Mouse (Mus musculus) granulocyte monocyte progenitor cell, adult 5-6 weeks (primary cell): Measurements from ENCODE around the gene Podn. TPM values are rescaled to one million over a fixed set of nuclear protein-coding genes. Genes with fewer than 3 reads are reported as not detected.
"Not testable (repeated sequence)": the region's sequence is repeated elsewhere in the genome, so short reads cannot be mapped to it uniquely, and the experiment has no call there.

Experiments
- ATAC-seq: replicated peaks from 2 replicates; pipeline ENCODE4 v1.8.0; 2016; ENCODE audit warnings: mild to moderate bottlenecking, moderate TSS enrichment, inconsistent platforms; ENCODE audit not compliant: poor library complexity, severe bottlenecking
- total RNA-seq, 2 experiments: library from RNA; stranded (forward) in 1 of 2; stranded (reverse) in 1 of 2; fragments of 200-712, 200-1000 nt in 1 of 2; fragments of >200 nt in 1 of 2; fragmentation: Nextera tagmentation in 1 of 2; gene quantifications; 2 replicates each; pipeline ENCODE4 v1.2.3; 2014 to 2017

Gene Podn
- total RNA-seq (2014; fragmentation: Nextera tagmentation) (not detected in 2 replicates), total RNA-seq (2017) (not detected in 2 replicates)

DNA sequence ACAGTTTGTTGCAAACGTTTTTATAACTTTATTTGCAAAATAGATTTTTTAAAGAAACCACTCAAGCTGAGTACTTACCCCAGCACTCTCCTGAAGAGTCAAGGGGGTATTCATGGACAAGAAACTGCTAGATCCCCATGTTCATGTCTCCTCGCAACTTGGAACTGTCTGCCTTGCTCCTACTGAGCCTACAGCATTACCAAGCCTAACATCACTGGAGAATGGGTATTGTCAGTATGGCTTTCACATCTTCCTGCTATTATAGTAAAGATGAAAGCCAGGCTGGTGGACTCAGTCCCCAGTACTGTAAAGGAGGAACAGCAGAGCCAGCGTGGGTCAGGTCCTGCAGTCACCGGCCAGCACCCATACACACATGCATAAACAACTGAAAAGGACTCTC, at the start of gene Podn:
Podn (minus strand) TSS at position 101 of the 400 bp plus-strand sequence.
- ATAC-seq = no peak

DNA sequence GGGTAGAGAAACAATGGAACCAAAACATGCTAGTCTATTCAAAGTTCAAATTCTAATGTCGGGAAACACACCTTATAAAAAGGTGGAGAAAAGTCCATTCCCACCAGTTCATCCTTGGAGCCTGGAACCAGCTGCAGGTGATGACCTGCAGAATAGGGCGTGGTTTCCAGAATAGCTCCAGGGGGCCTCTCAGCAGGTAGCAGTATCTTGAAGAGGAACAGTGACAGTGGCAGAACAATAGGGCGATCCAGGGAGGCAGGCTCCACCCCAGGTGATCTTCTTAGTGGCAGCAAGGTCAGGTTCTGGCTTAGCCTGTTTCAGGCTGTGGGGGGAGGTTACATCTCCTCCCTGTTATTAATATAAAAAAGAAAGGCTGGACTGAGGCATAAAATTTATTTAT, 49.3 kb upstream of the Podn start:
- ATAC-seq = not testable (repeated sequence)

DNA sequence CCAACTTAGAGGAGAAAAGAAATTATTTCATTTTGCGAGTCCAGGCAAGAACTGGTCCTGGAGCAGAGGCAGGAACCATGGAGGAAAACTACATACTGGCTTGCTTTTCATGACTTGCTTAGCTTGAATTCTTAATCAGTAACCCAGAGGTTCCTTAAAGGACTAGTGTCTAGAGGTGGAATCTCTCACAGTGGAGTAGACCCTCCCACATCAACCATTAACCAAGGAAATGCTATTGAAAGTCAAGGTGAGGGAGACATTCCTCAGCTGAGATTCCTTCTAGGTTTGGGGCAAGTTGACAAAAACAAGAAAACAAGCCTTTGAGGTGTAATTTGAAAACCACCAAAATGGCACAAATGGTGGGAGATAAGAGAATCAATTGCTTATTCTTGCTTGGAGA, 48.6 kb upstream of the Podn start, which contains the start of gene Scp2:
Scp2 (minus strand) TSS at position 119 of the 400 bp plus-strand sequence.
- ATAC-seq = no peak

DNA sequence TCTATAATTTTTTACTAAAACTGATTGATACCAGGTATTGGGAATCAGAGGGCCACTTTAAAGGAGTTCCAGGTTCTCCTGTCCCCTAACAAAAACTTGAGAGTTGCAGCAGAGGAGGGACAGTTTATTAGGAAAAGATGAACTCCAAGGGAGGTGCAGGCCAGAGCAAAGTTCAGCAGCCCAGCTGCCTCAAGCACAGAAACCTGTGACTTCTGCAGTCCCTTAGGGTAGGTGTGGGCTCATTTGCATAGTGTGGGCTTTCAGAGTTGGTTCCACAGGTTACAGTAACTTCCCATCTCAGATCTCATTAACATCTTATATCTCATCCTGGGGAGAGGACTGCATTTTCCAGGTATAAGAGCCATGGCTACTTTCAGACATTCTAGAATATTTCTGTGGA, 47.5 kb upstream of the Podn start:
- ATAC-seq = no peak

DNA sequence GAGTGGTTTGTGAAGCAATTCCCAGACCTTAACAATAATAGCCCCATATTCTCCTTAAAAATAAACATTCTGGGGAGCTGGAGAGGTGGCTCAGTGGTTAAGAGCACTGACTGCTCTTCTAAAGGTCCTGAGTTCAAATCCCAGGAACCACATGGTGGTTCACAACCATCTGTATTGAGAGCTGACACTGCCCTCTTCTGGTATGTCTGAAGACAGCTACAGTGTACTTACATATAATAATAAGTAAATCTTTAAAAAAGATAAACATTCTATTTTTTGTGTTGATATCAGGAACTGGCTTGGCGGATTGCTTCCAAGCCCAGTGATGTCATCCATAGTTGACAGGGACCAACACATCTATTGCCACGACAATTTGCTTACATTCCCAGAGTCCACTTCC, 46.9 kb upstream of the Podn start:
- not testable (repeated sequence) for ATAC-seq

DNA sequence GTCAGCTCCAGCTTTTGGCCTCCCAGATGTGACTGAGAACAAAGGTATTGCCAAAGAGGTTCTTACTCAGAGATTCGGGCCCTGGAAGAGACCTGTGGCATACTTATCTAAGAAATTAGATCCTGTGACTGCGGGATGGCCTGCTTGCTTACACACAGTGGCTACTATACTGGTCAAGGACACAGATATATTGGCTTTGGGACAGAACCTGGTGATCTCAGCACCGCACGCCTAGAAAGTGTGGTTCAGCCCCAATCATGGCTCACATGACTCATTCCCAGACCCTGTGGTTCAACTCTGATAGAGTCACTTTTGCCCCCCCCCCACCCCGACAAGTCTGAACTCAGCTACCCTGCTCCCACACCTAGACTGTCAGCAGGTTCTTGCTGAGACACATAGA, 40.7 kb upstream of the Podn start:
- ATAC-seq = no peak

DNA sequence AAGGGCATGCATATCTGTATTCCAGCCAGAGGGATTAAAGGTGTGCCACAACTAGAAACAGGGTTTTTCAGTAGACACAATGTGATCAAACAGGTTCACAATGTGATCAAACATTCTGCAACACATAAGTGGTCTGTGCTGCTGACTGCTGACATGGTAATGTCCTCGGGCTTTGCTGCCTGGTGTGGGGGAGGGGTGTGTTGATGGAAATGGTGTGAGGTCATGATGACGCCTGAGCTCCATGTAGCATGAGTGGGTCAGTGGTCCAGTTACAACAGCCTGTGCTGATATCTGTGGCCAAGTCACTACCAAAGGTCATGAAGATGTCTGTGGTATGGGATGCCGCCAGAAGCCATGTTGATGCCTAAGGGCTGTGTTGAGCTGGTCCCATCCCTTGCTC, 34.2 kb upstream of the Podn start:
- no peak for ATAC-seq

DNA sequence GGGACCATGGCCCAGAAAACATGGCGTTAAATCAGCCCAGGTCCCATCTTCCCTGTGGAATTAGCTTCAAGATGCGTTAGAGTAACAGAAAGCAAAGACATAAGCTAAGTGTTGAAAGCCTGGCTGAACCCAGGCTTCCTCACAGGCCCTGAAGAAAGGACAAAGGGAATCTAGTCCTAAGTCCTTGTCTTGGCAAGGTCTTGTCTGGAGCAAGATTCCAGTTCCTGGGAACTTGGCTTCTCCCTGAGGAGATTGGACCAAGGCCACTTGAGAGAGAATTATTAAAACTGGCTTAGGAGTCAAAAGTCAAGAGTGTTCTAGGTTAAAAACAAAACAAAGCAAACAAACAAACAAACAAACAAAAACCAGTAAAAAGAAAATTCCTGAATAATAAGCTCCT, 32.1 kb upstream of the Podn start:
- no peak for ATAC-seq

DNA sequence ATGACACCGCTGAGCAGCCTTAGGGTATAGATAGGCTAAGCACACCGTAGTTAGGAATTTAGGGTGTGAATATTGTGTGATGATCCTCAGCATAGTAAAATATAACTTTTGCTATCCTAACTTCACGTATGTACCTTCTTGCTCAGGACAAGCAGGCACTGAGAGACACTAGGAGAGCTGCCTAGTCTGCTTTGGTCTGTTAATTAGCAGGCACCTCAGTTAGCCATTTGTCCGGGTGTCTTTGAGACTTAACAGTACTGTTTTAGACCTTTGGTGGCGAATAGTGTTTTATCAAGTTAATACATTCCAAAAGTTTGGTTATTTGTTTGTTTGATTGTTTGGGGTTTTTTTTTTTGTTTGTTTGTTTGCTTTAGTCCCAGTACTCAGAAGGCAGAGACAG, 31.3 kb upstream of the Podn start:
- ATAC-seq = no peak

DNA sequence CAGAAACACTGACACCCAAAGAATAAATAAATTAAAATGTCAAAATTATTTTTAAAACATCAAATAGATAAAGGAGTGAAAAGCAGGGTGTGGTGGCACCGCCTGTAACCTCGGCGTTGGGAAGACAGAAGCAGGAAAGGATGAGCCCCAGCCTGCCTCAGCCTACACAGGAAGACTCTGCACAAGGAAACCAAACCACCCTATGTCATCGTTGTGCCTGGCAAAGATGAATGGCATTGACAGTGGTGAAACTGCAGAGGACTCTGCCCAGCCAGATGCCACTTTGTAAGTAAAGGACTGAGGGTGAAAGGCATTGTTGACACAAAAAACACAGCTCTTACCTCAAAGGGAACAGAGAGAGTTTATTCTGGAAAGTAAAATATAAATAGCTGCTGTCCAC, 30.0 kb upstream of the Podn start:
- no peak for ATAC-seq

DNA sequence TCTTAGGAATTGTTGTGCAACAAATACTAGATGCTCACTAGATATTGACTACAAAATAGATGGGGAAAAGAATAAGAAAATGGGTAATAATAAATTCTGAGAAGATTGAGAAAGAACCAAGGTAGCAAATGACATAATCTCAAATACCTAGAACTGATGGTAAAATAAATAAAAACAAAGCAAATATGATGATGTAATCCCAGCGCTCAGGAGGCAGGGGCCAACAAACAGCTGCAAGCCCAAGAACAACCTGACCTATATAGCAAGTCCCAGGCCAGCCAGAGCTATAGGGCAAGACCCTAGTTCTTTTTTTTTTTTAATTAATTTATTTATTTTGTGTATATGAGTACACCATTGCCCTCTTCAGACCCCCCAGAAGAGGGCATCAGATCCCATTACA, 27.9 kb upstream of the Podn start:
- ATAC-seq = no peak

DNA sequence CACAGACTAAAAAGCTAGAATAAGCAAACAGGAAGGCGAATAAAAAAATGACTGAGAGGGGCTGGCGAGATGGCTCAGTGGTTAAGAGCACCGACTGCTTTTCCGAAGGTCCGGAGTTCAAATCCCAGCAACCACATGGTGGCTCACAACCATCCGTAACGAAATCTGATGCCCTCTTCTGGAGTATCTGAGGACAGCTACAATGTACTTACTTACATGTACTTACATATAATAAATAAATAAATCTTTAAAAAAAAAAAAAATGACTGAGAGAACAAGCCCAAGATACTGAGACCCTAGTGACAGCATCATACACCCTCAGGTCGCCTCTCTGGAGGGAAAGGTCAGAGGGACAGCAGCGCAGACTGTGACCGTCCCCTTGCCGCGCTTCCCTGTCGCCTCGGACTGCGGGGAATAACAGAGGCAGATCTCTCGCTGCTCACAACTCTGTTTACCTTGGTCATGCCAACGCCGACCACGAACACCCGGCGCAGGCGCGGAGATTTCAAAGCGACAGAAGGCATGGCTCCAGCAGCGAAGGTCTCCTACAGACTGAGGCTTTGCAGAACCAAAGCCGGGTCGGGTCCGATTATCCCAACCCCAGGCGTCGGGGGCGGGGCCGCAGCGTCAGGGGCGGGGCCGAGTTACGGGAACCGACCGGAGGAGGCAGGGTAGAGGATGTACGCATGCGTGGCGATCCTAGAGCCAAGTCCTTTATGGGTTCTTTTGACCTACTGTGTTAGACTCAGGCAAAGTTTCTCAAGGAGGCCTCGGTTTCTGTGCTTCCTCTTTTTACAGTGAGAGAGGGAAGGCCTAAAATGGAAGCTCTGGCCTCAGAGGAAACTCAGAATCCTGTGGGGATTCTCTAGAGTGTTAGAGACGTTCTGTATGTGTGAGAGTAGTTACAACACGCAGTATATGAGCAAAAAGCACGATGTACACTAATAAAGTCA, 22.0 kb upstream of the Podn start:
- ATAC-seq = peak; percentile 97

DNA sequence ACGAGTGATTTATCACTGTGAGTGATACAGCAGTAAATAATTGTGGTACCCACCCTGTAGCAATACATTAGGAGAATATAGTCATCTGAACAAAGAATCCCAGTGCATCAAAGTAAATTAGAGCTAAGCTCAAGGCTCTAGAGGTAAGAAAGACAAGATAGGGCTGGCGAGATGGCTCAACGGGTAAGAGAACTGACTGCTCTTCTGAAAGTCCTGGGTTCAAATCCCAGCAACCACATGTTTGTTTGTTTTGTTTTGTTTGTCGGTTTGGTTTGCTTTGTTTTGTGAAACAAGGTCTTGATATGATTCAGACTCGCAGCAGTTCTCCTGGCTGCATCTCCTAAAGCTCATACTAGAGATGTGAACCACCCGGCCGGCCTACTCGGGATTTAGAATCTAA, 21.2 kb upstream of the Podn start:
- ATAC-seq = no peak

DNA sequence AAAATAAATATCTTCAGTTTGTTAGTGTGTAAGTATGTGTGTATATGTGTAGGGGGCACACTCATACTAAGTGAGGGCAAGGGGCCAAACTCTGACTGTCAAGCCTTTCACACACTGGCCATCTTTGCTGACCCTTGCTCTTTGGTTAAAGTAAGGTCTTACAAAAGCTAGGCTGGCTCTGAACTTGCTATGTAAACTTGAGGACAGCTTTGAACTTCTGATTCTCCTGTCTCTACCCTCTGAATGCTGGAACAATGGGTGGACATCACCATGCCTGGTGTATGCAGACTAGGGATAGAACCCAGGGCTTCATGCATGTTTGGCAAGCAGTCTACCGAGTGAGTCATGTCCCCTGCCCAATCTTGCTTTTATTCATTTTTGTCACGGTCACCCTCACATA, 20.2 kb upstream of the Podn start:
- no peak for ATAC-seq

DNA sequence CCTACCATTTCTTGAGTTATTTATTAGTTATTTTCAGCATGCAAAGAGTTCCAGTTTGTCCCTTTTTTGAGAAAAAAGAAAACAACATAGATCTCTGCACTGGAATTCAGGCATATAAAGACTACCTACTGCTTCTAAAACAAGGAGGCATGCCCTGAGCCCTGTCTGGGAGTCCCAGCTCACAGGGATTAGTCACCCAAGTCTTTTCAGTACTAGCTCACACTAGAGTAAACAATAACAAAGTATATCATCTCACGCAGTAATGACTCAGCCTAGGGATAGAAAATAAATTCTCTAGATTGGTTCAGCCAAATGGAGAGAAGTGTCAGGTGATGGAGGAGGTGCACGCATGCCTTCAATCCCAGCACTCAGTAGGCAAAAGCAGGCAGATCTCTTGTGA, 14.5 kb upstream of the Podn start:
- ATAC-seq = no peak

DNA sequence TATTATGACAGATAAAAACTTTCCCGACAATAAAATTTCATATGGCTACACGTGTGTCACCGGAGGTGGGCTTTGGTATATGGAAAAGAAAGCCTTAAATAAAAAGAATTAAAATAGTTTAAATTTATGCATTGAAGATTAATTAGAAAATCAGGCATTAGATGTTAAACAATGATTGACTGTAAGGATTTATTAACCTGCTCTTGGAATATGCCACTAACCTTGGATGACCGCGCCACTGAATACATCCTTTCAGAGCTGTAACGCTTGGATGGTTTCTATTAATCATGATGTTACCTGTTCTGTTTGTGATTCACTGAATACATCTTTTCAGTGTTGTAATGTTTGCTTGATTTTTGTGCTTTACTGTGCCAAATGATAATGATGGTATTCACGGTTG, 13.5 kb upstream of the Podn start:
- ATAC-seq = no peak

DNA sequence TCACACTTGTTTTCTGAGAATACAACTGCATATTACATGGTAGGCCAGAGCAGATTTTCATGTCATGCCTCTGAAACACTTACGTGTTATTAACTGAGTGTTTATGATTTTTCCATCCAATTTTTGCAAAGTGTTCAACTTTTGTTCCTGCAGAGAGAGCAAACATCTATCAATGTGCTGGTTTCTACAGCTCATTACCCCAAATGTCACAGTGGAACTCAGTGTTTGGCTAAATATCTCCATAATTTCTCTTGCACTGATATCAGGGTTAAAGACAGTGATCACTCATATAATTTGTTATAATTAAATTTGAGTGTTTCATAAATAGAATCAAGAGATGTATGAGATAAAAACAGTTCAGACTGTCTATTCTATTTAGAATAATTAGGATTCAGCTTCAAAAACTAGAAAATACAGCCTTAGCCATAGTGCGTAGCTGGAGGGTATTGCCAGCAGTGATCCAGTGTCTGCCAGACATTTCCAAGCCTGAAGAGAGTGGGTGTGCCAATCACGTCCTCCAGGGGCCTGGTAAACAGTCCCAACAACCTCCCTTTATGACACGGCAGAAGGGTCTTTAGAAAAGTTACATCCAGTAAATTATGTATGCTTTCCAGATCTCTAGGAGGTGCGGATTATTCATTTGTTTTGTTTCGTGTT, 3.4 kb downstream of the Podn start:
- no peak for ATAC-seq

DNA sequence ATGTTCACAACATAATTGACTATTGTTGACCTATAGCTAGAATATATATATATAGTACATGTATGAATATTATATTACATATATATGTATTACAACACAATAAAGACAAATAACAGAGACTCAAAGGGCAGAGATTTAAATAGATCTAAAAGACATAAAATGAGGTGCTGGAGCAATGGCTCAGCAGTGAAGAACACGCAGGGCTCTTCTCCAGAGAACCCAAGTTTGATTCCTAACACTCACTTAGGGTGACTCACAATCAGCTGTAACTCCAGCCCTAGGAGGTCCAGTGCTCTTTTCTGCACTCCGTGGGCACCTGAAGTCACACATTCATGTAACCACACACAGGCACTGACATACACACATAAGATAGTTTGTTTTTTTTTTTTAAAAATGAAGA, 12.3 kb downstream of the Podn start:
- ATAC-seq = no peak

DNA sequence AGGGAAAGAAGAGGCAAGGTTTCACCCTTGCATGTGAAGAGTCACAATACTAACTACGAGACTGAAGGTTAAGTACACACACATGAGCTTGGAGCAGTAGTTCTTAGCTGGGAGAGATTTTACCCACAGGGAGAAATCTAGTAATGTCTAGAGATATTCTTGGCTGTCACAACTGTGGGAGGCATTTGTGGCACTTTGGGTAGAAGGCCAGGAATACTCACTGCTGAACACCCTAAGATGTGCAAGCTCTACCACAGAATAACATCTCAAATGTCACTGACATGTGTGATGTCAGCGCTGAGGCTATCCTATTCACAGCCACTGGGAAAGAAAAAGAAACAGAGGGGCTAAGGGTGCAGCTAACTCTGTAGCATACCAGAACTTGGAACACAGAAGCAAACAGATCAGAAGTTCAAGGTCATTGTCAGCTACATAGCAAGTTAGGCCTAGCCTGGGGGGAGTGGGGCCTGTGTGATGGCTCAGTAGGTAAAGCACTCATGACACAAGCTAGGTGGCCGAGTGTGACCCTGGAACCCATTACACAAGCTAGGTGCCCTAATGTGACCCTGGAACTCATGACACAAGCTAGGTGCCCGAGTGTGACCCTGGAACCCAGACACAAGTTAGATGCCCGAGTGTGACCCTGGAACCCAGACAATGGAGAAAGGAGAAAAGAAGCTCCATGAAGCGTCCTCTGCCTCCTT, 13.1 kb downstream of the Podn start:
- no peak for ATAC-seq

DNA sequence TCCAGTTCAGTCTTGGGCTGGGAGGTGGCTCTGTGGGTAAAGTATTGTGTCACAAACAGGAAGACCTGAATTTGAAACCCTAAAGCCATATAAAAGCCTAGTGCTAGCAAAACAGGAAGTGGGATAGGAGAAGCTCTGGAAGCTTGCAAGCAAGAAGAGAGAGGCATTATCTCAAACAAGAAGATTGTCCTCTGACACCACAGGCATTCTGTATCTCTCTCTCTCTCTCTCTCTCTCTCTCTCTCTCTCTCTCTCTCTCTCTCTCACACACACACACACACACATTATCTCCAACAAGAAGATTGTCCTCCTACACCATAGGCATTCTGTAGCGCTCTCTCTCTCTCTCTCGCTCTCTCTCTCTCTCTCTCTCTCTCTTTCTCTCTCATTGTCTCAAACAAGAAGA, 13.8 kb downstream of the Podn start:
- ATAC-seq = peak; percentile 95

DNA sequence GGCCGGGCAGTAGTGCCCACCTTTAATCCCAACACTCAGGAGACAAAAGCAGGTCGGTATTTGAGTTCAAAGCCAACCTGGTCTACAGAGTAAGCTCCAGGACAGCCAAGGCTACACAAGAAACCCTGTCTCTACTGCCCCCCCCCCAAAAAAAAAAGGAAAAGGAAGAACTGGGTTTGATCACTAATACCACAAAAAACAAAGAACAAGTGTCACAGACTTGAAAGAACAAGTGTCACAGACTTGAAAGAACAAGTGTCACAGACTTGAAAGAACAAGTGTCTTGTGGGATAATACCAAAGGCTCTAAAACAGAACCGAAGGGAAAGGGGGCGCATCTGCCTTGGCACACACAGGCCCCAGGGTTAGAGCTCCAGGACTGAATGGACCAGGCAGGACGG, 15.4 kb downstream of the Podn start:
- no peak for ATAC-seq
